Mouse (Mus musculus) monocyte, adult 59 days (primary cell): ENCODE data around the gene Eif4enif1. TPM values are rescaled to one million over a fixed set of nuclear protein-coding genes. Genes with fewer than 3 reads are reported as not detected.

Experiments used
- total RNA-seq, 2 experiments: library from RNA; stranded (reverse); gene quantifications; one replicate each; pipeline ENCODE4 v1.2.4; 2023

Gene Eif4enif1
- total RNA-seq: 10 to 100 TPM; 58.8 to 64.2 TPM

DNA sequence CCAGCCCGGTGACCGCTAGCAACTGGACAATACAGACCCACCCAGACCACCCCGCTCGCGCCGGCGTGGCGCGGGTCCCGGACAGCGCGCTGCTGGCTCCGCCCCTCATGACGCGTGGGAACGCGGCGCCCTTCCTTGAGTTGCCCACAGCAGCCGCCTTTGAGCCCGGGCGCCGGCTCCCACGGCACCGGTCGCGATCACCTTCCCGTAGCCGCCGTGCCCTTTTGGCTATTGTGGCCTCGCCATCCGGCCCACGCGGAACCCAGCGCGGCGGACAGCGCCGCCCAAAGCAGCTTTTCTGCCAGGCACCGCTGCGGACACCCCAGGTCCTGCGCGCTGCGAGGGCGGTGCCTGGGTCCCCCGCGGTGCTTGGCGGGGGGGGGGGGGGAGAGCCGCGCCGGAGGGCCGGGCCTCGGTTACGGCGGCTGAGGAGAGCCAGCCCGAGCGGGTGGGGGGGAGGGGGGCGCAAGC, at the start of gene Eif4enif1:
Gene Eif4enif1 (plus strand): TSS at position 162 of the 471 bp plus-strand sequence.

DNA sequence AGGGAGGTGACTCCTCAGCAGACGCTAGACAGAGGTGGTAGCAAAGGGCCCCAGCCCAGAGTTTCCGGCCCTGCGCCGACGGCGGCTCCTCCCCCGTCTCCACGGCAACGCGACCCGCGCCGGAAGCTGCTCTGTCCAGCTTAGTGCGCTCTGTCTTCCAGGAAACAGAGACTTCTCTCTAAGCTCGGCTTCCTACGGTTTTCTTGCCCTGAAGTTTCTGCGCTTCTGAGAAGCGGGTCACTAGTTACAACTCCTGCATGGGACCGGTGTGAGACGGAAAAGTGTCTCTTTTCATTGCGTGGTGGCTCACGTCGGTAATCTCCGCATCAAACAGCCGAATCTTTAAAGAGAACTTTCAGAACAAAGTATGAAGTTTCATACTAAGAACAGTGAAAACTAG, 8.8 kb upstream of the Eif4enif1 start, which contains the start of gene Sfi1:
Gene Sfi1 (minus strand): TSS at position 101 of the 400 bp plus-strand sequence.

DNA sequence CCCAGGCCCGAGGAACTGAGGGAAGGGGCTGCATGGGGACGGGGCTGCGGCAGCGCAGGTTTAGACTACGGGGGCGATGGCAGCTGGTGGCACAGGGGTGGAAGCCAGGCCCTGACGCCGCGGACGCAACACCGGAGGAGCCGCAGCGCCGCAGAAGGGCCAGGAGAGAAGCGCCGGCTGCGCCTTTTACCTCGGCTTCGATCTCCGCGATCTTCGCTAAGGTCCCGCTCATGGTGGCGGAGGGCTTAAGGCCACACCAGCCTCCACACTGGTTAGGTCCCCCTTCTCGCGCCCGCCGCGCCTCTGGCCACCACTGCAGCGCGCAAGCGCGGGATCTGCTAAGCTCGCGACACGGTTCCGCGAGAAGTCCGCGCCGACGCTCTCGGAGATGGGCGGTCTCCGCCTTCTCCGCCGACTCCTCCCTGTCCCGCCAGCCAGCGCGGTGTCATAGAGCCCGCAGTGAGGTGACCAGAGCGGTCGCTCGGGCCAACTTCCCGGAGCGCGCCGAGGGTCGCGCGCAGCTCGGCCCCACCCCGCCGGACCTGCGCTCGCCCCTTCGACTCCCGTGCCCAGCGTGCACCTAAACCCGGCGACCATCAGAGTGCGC, 64.0 kb downstream of the Eif4enif1 start, which contains the start of gene Drg1:
Gene Drg1 (minus strand): TSS at position 337 of the 607 bp plus-strand sequence.

DNA sequence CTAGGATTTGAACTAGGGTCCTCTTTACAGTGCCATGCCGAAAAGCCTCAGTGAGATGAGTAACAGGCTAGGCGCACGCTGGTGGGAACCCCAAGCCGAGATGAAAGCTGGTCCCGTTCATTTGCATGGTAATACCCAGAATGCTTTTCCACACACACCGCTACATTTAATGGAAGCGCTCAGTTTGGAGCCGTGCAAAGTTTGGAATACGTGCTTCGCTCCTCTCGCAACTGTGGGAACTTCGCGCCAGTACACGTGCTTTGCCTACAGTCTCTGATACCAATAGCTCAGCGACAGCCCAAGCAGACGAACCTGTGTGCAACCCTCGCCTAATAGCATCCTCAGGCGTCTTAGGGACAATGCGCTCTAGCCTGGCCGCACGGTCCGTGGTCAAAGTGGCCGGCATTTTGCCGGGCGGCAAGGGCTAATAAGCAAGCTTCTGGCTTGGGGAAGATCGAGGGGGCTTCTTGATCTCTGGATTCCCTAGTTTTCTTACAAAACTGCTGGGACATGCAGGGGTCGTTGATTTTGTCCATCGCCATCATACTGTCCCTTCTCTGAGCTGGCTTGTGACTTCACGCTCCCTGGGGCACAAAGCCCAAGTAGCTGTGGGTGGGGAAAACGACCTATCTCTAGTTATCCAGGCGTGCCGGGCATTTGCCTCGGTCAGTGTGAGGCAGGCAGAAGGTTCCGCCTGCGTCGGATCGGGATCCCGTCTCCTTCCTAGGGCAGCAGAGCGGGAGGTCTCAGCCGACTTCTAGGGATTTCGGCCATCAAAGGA, 86.5 kb downstream of the Eif4enif1 start, which contains the start of gene Patz1:
Gene Patz1 (plus strand): TSS at position 354 of the 781 bp plus-strand sequence.

Other genes starting within 250 kb of the Eif4enif1 start
- gene Sfi1, start 8.9 kb upstream of the Eif4enif1 start, total RNA-seq: 100 to 1,000 TPM; 113 to 132 TPM
- gene Drg1, start 64.0 kb downstream of the Eif4enif1 start, total RNA-seq: 10 to 100 TPM; 50.8 to 53.5 TPM
- gene Patz1, start 86.5 kb downstream of the Eif4enif1 start, total RNA-seq: 10 to 100 TPM; 36.5 to 37.7 TPM
- gene Pik3ip1, start 128.0 kb downstream of the Eif4enif1 start, total RNA-seq: 10 to 100 TPM; 10.8 to 13.8 TPM
- 10 to 100 TPM; 26.1 to 28.3 TPM for gene Limk2, start 206.8 kb downstream of the Eif4enif1 start, total RNA-seq
- gene Rnf185, start 250.0 kb downstream of the Eif4enif1 start, total RNA-seq: 10 to 100 TPM; 14.9 to 16.0 TPM